Mouse (Mus musculus) brown adipose tissue, adult 24 weeks (tissue): ENCODE measurements around the gene Kcnk5. TPM values are rescaled to one million over a fixed set of nuclear protein-coding genes. Genes with fewer than 3 reads are reported as not detected.

ENCODE experiments used
- H3K27ac ChIP-seq: fragments of 200-500 bp; replicated peaks from 2 replicates; pipeline ENCODE4 v1.5.1; 2012; ENCODE audit warnings: low read depth, mild to moderate bottlenecking, low read length
- H3K4me1 ChIP-seq: fragments of 200-500 bp; 2 replicates; pipeline ENCODE4 v1.6.1; 2012; ENCODE audit warnings: low read length, mixed read lengths; ENCODE audit not compliant: control insufficient read depth, insufficient read depth, insufficient read length
- H3K4me3 ChIP-seq: fragments of 200-500 bp; 2 replicates; pipeline ENCODE4 v1.5.1; 2012; ENCODE audit warnings: low read depth, mild to moderate bottlenecking, low read length, moderate library complexity; ENCODE audit not compliant: insufficient read depth
- polyA plus RNA-seq: library from polyadenylated mRNA; stranded (reverse); fragments of >200 nt; gene quantifications from 2 replicates; pipeline ENCODE4 v1.2.4, GENCODE M21; 2012; ENCODE audit not compliant: missing spikeins, insufficient read depth, insufficient read length

Gene Kcnk5
- polyA plus RNA-seq, 1 experiment: 0.59 TPM

DNA sequence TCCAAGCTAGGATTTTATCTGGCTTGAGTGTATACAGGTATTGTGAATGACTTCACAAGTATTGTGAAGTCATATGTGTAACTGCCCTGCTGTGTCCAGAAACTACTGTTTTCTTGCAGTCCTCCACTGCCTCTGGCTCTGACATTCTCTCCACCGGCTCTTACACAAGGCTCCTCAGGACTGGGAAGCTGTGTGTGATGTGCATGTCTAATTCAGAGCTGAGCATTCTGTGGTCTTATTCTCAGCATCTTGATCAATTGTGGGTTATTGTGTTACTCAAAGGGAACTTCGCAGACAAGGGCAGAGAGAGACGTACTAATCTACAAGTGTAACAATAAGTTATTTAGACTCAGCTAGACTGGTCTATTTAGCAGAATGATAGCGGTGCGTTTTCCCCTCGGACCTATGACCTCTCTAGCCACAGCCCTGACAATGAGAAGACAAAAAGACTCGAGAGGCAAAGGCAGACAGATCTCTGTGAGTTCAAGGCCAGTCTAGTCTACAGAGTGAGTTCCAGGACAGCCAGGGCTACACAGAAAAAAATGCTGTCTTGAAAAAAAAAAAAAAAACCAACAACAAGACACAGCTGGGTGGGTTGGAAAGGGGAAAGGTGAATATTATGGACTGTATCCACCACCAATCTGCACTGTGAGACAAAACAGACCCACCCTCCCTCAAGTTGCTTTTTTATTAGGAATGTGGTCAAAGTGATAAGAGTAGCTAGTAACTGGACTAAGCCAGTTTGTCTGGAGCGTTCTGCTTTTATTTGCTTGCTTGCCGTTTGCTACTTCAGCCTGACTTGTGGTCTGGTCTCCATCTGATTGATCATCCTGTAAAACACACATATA is 30.4 kb upstream of the Kcnk5 start:
- no peak overlapping the region for H3K4me3 ChIP-seq
- no peaks in the 10 kb centered on the region for H3K4me1 ChIP-seq
- H3K27ac ChIP-seq: no peak overlapping the region

GRCm38 (mm10) chr14:20209926-20210325 is 28.3 kb upstream of the Kcnk5 start:
- H3K27ac ChIP-seq: no peak overlapping the region
- no peaks in the 10 kb centered on the region for H3K4me1 ChIP-seq
- H3K4me3 ChIP-seq: no peak overlapping the region

GRCm38 (mm10) chr14:20208435-20208834 is 26.8 kb upstream of the Kcnk5 start:
- Histone ChIP-seq H3K4me1 (no peaks in the 10 kb centered on the region), H3K27ac (no peak overlapping the region), H3K4me3 (no peak overlapping the region)

GRCm38 (mm10) chr14:20205747-20206146 is 24.1 kb upstream of the Kcnk5 start:
- H3K4me1 ChIP-seq: no peaks in the 10 kb centered on the region
- H3K4me3 ChIP-seq: no peak overlapping the region
- H3K27ac ChIP-seq: no peak overlapping the region

- no peak overlapping the region for H3K4me3 ChIP-seq
- H3K27ac ChIP-seq: no peak overlapping the region
- H3K4me1 ChIP-seq: no peaks in the 10 kb centered on the region
Observed at GRCm38 (mm10) chr14:20203301-20203700, 21.7 kb upstream of the Kcnk5 start.

DNA sequence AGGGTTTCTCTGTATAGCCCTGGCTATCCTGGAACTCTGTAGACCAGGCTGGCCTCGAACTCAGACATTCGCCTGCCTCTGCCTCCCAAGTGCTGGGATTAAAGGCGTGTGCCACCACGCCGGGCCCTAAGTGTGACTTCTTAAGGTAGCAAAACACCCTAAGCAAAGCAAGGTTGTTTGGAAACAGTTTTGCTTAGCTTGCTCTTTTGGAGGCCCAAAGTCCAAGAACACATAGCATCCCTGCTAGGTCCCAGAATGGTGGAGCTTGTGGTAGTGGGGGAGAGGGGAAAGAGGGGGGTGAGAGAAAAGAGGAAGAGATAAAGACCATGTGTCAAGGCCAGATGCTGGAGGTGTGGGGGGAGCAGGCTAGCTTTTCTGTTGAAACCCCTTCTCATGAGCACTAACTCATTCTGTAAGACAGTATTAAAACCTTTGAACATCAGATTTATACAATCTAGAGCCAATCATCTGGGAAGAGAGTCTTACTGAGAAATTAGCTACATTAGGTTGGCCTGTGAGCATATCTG is 21.1 kb upstream of the Kcnk5 start:
- no peaks in the 10 kb centered on the region for H3K4me1 ChIP-seq
- H3K27ac ChIP-seq: no peak overlapping the region
- H3K4me3 ChIP-seq: no peak overlapping the region

GRCm38 (mm10) chr14:20201066-20201683 is 19.6 kb upstream of the Kcnk5 start:
- H3K27ac ChIP-seq: no peak overlapping the region
- no peaks in the 10 kb centered on the region for H3K4me1 ChIP-seq
- no peak overlapping the region for H3K4me3 ChIP-seq

GRCm38 (mm10) chr14:20193103-20193715 is 11.6 kb upstream of the Kcnk5 start:
- H3K4me3 ChIP-seq: no peak overlapping the region
- H3K4me1 ChIP-seq: no peaks in the 10 kb centered on the region
- H3K27ac ChIP-seq: no peak overlapping the region

DNA sequence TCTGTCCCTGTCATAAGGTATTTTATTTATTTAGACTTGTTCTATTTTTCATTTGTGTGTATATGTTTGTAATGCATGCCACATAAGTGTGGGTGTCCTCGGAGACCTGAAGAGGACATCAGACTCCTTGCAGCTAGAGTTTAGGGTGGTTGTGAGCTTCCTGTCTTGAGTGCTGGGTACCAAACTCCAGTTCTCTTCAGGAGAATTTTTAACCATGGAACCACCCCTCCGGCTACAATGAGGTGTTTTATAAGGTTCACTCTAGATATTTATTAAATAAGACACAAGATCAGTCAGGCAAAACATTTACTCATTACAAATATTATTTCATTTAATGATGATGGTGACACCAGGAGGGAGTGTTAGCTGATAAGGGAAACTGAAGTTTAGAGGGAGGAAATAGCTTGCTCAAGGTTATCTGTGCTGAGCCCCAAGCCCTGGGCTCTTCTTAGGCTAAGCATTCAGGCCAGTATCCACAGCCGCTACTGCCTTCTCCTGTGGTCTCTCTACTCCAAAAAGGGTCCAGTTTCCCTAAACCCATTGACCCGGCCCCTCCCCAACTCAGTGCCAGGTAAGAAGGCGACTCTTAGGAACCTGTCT is 9.6 kb upstream of the Kcnk5 start:
- Histone ChIP-seq H3K27ac (no peak overlapping the region), H3K4me1 (no peaks in the 10 kb centered on the region), H3K4me3 (no peak overlapping the region)

DNA sequence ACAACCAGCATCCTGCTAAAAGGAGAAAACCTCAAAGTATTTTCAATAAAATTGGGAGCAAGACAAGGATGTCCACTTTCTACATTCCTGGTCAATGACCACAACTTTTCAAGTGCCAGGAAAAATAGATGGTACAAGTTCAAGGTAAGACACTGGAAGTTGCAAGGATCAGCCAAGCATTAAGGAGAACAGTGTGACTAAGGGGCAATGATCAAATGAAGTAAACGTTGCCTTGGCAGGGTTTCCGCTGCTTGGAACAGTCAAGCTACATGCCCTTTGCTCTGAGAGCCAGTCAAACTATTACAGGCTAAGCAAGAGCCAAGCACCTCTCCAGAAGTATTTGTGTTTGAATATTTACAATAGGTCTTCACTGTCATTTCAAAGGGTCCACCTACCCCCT is 8.1 kb upstream of the Kcnk5 start:
- no peaks in the 10 kb centered on the region for H3K4me1 ChIP-seq
- H3K4me3 ChIP-seq: no peak overlapping the region
- no peak overlapping the region for H3K27ac ChIP-seq

DNA sequence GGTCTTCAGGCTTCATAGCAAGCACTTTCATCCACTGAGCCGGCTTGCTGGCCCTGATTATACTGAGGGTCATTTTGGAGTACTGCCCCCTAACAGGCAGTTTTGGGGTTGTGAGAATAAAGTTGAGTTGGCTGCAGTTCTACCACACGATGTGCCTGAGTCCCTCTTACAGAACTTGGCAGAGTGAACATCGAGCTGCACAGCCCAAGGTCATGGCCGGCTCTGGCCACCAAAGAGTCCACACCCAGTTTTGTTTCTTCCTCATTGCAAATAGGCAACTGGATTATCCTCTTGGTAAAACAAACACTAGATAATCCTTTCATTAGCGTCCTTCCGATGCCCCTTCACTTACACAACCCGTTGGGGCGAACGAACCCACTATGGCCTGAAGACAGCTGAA is 3.8 kb upstream of the Kcnk5 start:
- H3K27ac ChIP-seq: no peak overlapping the region

DNA sequence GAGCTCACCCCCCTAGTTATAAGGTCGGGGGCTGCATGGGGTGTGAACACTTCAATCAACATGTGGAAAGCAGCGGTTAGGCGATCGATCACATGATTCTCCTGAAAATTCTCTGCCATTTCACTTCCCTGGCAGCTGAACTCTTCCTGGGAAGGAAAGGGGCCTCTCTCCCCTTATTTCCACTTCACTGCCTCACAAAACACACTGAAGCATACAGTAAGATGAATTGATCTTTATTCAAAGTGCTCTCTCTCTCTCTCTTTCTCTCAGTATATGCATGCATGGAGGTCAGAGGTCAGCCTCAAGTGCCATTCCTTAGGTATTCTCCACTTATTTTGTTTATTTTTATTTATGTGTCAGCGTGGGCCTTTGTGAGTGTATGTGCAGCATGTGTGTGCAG is 2.1 kb upstream of the Kcnk5 start:
- no peaks in the 10 kb centered on the region for H3K4me1 ChIP-seq
- H3K27ac ChIP-seq: no peak overlapping the region
- no peak overlapping the region for H3K4me3 ChIP-seq

More for the DNA sequence above, 3.8 kb upstream of the Kcnk5 start:
- Histone ChIP-seq H3K4me3 (no peak overlapping the region), H3K4me1 (no peaks in the 10 kb centered on the region)

DNA sequence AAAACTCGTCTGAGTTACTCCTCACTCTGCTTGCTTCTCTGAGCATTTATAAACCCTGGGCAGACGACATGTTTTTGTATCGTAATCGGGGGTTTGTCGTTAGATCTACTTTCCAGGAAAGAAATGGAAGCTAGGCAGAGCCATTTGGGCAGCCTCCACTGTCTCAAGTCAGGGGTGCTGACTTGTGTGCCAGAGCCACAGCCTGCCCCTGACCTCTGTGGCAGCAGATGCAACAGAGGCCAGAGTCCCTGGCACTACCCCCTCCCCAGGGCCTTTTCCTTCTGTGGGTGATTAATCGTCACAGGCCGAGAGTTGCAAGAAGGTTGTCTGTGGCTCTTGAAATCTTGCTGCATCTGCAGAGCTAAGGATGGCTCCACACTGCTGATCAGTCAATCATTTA is 987 bp upstream of the Kcnk5 start:
- H3K27ac ChIP-seq: no peak overlapping the region
- no peaks in the 10 kb centered on the region for H3K4me1 ChIP-seq
- H3K4me3 ChIP-seq: no peak overlapping the region

- Histone ChIP-seq H3K4me3 (peak overlapping the region; percentile 69), H3K27ac (no peak overlapping the region), H3K4me1 (no peaks in the 10 kb centered on the region)
Observed at GRCm38 (mm10) chr14:20180751-20181162, 852 bp downstream of the Kcnk5 start.

DNA sequence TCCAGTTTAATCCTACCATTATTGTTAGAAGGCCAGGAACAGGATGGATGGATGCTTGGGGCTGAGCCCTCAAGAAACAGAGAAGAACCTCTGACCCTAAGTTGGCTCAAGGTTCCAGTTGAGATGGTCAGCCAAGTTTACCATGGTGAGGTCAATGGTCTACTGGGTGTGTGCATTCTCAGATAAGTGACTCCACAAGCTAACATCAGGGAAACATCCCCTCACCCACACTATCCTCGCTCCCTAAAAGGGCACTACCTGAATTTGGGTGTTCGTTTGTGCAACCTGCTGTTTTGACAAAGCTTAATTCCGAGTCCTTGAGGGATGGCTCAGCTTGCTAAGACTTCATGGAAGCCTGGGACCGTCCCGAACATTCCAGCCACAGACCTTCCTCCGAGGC is 1.3 kb downstream of the Kcnk5 start:
- Histone ChIP-seq H3K4me1 (no peaks in the 10 kb centered on the region), H3K27ac (no peak overlapping the region), H3K4me3 (peak overlapping the region; percentile 69)
